Mouse (Mus musculus) lung, postnatal 0 days (tissue): ENCODE data around the gene Gm13290.
"Not testable (repeated sequence)": the region's sequence is repeated elsewhere in the genome, so short reads cannot be mapped to it uniquely, and the experiment has no call there.

Experiments
- CTCF ChIP-seq: IDR thresholded peaks from 2 replicates; pipeline ENCODE4 v1.5.1; 2016; ENCODE audit warnings: antibody characterized with exemption, mild to moderate bottlenecking
- EP300 ChIP-seq: IDR thresholded peaks from 2 replicates; pipeline ENCODE4 v1.6.1; 2016; ENCODE audit warnings: antibody characterized with exemption, mild to moderate bottlenecking, control low read depth

GRCm38 (mm10) chr4:88799365-88799764 is 25.7 kb downstream of the Gm13290 start, which contains the start of gene Gm13285:
- not testable (repeated sequence) for TF ChIP-seq CTCF, EP300
